Mouse (Mus musculus): ENCODE data around the gene Ankrd49.

GRCm38 (mm10) chr9:14773813-14774212 is 10.8 kb downstream of the Ankrd49 start:
- TF ChIP-seq EP300 (optimal IDR thresholded peaks at IDR 0.05) (no peak), CTCF (IDR thresholded peaks at IDR 0.05; ENCODE audit: low read depth) (peak; percentile 68)
